Mouse (Mus musculus): ENCODE data around the gene Ube2r2.

The Ube2r2 gene

DNA sequence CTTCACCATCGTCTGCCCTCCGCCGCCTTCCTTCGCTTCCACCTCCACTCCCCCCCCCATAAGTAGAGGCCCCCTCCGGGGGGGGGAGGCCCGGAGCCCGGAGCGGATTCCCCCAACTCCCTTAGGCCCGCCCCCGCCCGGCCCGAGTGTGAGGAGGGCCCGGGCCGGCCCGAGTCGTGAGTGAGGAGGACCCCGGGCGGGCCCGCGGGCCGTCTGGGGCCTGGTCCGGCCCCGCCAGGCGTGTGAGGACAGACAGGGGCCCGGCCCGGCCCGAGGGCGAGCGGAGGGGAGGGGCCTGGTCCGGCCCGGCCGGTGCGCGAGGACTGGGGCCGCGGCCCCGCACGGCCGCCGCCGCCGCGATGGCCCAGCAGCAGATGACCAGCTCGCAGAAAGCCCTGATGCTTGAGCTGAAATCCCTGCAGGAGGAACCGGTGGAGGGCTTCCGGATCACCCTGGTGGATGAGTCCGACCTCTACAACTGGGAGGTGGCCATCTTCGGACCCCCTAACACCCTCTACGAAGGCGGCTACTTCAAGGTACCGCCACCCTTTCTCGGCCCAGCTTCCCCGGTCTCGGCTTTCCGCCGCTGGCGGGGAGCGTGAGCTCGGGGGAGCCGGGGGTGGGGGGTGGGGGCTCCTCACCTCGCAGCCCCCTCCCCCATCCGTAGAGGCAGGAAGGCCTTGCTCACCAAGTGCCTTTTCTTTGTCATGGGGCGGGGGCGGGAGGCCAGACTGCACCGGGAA lies at the start of gene Ube2r2:
Ube2r2 (plus strand) TSS at position 33 of the 743 bp plus-strand sequence.
- DNase-seq (ENCODE audit: extremely low spot score, low read depth, low spot score): no peak

DNA sequence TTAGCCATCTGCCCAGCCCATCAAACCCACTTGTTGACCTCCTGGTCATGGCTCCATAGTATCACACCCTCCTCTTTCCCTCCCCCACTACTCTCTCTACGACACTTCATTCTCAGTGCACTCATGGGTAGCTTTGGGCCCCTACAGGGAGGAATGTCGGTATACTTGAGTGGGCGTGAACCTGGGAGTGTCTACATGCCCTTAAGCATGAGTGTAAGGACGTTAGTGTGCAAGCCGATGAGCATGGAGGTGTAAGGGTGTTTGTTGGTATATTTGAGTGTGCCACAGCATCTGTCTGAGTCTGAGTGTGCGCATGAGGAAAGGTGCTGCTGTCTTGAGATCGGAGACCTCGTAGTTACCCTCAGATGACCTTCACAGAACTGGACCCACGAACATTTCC lies 48.6 kb upstream of the Ube2r2 start:
- DNase-seq (ENCODE audit: extremely low spot score, low read depth, low spot score): no peak

DNA sequence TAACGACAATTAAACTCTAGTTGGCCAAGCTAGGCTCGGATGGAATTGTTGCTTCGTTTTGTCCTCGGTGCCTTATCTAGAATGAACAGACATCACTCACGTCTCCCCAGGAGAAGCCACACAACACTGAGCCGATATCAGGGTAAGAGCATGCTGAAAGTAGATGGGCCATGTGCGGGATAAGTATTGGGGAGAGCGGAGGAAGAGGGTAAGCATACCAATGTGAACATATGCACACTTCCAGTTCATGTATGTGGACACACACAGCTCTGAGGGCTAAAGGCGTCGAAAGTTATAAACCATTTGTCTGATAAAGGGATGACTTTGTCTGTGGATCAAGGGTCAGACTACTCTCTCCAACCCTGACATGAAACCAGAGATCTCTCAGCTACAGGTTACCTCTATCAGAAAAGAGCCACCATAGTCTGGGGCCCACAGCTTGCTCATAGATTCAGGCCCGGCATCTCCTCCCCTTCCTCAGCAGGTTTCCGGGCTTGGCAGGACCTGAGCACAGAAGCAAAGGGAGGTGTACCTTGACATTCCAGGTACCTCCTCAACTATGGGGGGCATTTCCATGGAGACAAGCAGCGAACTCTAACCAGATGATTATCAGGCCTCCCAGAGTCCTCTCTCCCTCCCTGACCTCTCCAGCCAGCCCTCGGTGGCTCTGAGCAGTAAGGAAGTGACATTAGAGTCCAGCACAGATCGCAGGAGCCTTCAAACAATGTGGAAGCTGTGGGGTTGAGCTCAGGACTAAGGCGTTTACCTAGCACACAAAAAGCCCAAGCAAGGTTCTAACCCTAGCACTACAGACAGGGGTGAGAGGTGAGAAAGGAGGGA lies 47.9 kb upstream of the Ube2r2 start:
- no peak for DNase-seq (ENCODE audit: extremely low spot score, low read depth, low spot score)

DNA sequence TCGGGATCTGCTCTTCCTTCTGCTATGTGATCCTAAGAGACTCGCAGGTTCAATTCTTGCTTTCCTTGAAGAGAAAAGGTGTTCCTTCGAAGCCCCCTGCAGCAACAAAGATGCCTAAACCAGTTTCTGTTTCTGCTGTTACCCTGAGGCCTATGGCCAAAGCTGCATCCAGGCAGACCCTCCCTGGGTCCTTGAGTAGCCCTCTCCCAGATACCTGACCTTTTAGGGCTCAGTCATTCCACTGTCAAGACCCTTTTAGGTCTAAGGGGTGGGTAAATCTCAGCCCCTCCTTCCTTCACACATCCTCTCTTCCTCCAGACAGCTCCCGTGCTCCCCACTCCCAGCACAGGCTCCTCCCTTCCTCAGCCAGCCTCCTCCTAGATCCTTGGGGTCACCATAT lies 46.4 kb upstream of the Ube2r2 start:
- DNase-seq (ENCODE audit: extremely low spot score, low read depth, low spot score): no peak

DNA sequence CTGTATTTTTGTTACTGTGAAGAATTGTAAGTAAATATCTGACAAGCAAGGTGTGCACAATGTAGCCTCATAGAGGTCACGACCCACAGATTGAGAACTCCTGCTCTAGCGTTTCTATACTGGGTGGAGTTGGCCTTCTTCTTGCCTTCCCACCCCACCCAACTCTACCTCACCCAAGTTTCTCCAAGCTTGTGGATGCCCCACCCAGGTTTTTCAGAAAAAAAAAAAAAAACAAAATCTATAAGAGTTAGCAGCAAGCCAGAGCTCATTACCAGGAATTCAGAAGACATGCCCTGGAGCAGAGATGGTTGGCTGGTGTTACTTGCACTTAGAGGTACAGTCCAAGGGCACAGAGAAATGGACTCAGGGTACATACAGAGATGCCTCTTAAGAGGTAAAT lies 45.8 kb upstream of the Ube2r2 start:
- no peak for DNase-seq (ENCODE audit: extremely low spot score, low read depth, low spot score)

DNA sequence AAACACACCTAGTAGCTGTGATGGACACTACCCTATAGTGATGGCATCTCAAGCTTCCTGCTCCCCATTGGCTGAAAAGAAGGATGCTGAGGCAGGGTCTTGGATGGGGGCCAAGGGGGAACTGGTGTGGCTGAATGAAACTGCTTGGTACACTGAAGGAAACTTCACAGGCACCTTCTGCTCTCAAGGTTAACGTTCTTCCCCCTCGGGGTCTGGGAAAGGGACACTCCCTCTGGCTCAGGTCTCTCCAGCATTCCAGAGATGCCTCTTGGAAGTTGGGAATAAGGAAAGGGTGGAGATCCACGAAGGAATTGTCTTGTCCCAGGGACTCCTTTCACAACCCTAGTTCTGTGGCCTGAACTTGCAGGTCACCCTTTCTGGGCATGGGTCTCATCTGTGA lies 44.2 kb upstream of the Ube2r2 start:
- no peak for DNase-seq (ENCODE audit: extremely low spot score, low read depth, low spot score)

DNA sequence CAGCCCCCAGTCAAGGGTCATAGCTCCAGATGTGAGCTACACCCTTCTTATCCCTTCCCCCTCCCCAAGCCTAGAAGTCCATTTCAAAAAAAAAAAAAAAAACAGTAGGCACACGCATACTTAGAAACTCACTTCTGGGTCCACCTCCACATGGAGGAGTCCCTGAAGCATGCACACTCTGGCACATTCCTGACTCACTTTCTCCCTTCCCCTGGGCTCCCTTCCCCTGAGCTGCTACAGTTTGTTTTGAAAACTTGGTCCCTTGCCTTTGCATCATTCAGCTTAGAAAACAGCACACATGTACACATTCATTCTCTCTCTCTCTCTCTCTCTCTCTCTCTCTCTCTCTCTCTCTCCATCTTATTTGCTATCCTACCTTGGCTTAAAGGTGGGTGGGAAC lies 42.6 kb upstream of the Ube2r2 start:
- DNase-seq (ENCODE audit: extremely low spot score, low read depth, low spot score): no peak

DNA sequence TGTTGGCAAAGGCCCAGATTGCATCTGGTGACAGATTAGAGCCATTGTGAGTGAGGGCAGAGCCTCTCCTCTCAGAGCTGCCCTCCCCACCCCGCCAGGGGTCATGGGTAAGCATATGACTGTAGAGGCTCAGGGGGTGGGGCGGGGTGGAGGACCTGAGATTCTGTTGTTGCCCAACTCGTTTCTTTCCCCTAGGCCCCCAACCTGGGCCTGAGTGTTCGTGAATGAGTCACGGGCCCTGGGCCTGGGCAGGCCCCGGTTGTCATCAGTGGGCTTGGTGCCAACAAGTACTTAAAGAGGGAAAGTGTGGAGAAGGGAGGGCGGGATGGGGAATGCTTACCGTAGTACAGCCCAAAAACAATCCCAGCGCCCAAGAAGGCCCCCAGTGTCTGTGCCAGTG lies 41.2 kb upstream of the Ube2r2 start:
- DNase-seq (ENCODE audit: extremely low spot score, low read depth, low spot score): no peak

DNA sequence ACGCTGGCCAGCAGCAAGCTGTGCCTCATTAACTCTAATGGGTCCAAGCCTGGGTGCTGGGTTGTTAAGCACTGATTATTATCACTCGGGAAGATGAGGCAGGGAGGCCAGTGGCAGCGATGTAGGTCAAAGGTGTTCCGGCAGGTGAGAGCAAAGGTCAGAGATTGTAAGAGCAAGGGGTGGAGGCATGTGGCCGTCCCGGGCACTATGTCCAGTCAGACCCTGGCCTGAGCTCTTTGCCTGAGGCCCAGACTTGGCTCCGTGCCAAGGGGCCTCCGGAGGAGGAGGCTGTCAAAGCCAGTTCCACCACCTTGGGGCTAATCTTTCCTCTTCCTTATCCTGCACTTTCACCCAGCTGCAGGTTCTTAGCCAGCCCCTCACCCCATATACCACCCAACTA lies 39.4 kb upstream of the Ube2r2 start:
- no peak for DNase-seq (ENCODE audit: extremely low spot score, low read depth, low spot score)

DNA sequence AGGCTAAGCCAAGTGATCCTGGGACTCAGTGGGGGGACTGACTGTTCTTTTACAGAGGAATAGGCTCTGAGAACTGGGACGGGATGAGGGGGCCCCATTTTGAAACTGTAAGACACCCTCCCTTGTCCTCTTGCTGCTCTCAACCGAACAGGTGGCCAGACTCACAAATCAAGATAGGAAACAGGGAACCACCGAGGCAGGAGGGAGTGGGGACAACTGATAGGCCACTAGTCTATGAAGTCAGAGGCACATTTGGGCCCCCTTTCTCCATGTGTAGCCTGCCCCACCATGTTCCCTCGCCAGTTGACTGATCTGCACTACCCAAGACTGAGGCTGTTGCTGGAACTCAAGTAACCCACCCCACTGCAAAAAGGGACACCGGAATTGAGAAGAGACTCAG lies 38.7 kb upstream of the Ube2r2 start:
- no peak for DNase-seq (ENCODE audit: extremely low spot score, low read depth, low spot score)

DNA sequence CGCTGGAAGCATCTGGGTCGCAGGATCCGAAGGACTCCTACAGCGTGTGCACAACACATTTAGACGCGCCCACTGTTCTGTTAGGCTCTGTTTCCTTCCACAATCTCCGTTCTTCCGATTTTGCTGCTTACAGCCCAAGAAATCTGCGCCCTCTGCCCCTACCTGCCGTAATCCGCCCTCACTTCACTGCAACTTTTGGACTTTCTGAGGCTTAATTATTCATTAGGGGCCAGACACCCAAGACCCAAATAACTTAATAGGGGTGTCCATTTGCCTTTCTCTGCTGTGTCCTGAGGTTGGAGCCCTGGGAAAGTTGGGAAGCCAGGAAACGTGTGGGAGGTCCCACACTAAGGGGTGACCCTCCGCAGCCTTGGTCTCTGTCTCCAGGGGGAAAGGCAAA lies 38.2 kb upstream of the Ube2r2 start:
- DNase-seq (ENCODE audit: extremely low spot score, low read depth, low spot score): no peak

DNA sequence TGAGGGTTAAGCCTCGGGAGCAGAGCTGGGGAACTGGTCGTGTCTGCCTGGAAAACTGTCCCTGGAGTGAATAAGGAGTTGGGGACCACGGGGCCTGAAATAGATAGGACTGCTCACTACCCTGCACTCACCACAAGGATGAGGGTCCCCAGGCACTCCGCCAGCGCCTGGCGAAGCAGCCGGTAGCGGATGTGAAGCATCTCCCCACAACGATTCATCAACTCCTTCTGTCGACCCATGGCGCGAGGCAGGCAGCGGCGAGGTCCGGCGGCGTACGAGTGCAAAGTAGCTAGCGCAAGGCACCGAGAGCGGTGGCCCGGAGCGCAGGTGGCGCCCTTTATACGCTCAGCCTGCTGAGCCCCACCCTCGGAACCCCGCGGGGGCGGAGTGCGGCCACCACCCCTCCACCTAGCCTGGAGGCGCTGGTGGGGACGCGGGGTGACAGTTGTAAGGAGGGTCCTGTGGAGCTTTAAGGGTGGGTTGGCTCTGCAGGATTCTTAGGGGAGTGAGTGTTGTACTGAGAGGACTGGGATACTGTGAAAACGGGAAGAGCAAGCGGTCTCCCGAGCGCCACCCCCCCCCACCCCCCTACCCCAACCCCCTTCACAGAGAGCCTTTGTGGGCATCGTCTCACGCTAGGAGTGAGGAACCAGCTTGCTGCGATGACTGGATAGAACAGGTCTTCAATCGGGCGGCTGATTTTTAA lies 37.5 kb upstream of the Ube2r2 start, which contains the start of gene Aqp3:
Aqp3 (minus strand) TSS at position 313 of the 706 bp plus-strand sequence.
- no peak for DNase-seq (ENCODE audit: extremely low spot score, low read depth, low spot score)

DNA sequence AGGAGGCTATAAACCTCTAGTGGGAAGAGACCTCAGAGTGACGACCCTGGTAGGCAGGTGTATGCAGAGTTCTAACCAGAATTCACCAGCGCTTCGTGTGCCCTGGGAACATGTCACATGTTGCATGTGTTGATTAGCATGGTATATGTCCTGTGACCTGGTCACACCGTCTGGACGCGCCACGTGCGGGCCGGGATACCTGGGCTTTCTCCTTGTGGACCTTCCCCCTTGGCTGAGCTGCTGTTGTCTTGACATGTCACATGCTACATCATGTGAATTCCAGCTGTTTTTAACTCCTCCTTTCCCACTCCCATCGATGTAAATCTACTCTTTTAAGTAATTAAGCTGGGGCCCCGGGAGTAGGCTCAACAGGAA lies 37.0 kb upstream of the Ube2r2 start:
- DNase-seq (ENCODE audit: extremely low spot score, low read depth, low spot score): no peak

DNA sequence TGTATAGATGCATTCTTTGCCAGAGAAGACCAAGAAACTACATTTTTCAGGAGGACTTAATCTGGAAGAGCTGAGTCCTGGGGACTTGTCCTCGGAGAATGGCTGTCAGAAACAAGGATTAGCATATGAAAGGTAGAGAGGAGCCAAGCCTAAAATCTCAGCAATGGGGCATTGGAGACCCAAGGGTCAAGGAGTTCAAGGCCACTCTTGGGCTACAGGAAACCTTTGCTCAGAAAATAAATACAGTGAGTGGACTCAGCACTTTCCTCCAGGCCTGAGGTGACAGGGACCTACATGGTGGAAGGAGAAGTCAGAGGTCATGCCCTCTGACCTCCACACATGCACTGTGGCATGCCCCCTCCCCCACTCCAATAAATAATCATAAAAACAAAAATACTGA lies 34.6 kb upstream of the Ube2r2 start:
- DNase-seq (ENCODE audit: extremely low spot score, low read depth, low spot score): no peak

DNA sequence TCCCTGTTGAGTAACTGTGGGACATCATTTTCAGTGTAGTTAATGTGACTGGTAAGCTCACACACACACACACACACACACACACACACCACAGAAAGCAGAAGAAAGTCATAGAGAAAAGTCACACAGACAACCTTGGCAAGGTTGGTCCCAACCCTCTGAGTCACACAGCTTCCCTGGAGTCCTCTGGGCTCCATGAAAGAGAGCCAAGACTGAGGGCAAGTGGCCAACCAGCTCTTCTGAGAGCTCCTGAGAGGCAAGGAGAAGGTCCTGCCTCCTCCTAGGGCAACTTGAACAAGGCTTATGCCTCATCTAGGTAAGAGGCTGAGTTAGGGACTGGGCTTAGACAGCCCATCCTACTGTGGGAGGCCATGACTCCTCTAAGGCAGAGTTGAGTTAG lies 32.6 kb upstream of the Ube2r2 start:
- DNase-seq (ENCODE audit: extremely low spot score, low read depth, low spot score): no peak

DNA sequence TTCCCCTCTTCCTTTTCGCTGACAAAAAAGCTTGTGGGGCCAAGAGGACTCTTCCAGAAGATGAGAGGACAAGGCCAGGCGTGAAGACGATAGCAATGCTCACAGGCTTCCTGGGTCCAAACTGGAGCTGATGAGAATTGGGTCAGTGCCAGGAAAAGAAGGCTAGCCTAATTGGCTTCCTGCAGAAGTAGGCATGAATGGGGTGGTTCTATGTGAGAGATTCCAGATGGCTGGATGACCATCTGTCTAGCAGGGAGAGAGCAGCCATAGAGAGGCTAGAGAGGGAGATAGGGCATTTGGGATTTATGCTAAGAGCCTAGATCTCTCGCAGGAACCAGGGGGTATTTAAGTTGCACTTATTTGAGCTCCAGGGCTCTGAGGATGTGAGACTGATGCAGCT lies 28.1 kb upstream of the Ube2r2 start:
- no peak for DNase-seq (ENCODE audit: extremely low spot score, low read depth, low spot score)

DNA sequence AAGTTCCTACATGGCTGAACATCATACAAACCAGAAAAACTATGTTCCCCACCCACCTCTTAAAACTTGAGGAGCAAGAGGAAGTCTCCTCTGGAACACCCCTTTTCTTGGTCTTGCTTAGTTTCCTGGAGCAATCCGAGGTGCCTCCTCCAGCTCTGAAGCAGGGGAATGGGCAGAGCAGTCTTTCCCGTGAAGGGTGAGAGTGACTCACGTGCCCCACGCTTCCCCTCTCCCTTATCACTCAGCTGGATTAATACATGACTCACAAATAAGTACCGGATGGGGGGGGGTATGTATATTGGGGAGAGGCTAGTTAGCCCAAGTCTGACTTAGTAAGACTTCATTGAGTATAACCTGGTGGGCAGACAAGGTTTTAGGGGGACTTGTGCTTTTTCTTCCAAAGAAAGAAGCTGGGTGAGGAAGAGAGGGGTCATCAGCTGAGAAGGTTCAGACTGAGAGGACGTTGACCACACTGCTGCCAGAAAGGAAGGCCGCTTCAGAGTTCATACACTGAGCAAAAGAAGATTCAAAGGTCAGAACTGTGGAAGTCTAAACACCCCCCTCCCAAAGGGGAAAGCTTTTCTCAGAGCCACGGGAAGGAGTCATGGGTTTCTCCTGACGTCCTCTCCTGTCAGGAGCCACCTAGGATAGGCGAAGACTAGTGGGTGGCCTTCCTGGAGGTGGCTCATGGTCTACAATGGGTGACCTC lies 26.7 kb upstream of the Ube2r2 start:
- no peak for DNase-seq (ENCODE audit: extremely low spot score, low read depth, low spot score)

DNA sequence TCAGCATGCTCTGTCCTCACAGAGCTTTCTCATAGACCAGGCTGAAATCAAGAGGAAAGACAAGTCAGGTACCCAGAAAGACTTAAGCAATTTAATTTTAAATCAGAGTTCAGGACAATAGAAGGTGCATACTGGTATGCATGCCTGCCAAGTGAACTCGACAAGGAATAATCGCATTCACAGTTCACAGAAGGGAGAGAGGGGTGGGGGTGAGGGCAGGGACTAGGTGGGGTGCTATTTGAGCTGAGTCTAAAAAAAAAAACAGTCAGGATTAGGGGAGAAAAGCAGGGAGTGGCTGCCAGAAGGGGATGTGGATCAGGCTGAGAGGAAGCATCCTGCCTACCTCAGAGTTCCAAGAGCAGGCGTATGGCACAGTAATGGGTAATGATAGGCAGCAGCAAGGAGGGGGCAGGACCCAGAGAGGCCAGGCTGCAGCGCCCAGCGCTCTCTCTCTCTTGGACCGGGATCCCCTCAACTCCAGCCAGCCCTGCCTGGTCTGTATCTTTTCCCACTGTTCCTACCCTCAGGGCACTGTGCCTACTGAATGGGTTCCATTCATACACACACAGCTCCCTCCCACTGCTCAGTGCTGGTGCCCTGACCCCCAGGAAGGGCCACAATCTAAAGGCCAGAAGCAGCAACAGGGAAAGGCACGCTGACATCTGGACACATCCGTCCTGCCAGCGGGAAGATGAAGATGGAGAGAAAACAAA lies 21.0 kb upstream of the Ube2r2 start:
- no peak for DNase-seq (ENCODE audit: extremely low spot score, low read depth, low spot score)

DNA sequence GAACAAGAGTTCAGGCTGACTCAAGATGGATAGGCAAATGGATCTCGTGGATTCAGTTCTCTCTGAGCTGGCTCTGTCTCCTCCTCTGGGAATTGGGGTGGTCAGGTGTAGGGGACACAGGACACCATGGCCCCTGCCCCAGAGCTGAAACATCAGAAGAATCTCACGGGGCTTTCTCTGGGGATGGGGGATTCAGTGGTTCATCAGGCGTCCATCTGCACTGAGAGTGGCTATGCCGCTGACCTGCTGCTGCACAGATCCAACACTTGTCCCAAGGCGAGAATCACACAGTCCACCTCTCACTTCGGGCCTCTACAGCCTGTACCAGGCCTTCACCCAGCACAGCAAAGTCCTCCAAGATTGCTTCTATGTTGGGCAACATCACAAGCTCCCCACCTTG lies 20.5 kb upstream of the Ube2r2 start:
- DNase-seq (ENCODE audit: extremely low spot score, low read depth, low spot score): no peak

DNA sequence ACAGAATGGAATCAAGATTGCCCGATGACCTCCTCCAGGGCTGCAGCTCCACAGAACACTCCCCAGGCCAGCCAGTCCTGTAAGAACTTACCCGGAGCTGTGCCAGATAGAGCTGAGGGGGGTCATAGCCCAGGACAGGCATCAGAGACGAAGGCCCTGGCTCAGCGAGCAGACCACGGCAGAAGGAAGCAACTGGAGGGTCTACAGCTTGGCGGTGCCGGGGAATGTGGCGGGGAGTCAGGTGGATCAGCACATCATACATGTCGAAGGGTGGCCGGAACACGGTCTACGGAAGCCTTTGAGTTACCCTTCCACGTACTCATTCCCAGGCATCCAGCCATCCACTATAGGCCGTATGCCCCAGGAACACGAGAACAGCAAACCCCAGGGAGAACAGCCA lies 19.8 kb upstream of the Ube2r2 start:
- DNase-seq (ENCODE audit: extremely low spot score, low read depth, low spot score): no peak

DNA sequence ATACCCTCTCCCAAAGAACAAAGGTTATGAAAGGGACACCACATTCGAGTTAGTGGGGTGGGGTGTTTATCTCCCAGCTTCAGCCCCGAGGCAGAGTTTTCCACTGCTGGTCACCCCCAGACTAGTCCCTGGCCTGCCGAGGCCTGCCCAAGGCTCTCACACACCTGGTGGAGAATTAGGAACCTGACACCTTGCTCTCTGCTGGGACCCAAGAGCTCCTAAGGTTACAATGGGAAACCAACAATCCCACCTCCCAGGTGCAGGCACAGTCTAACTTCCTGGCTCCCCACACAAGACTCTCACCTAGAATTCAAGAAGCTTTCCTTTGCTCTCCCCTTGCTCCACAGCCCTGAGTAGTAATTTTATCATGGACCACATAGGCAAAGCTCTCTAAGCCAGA lies 18.7 kb upstream of the Ube2r2 start:
- DNase-seq (ENCODE audit: extremely low spot score, low read depth, low spot score): no peak

Measured in hindlimb bud, embryonic 11.5 days (tissue).